Mouse (Mus musculus) liver, adult 2 months (tissue): ENCODE data around the gene R3hcc1l. TPM values are rescaled to one million over a fixed set of nuclear protein-coding genes. Genes with fewer than 3 reads are reported as not detected.
A peak's percentile ranks its signal among the peaks of the same experiment; 100 is the strongest.

Experiments used
- DNase-seq: peaks from one replicate; pipeline ENCODE4 v3.0.0-alpha.2; 2011; ENCODE audit warnings: low read depth, low spot score; ENCODE audit errors: extremely low read depth
- H3K27ac ChIP-seq: fragments of 200-500 bp; replicated peaks from 2 replicates; pipeline ENCODE4 v1.5.1; 2012; ENCODE audit warnings: low read depth, mild to moderate bottlenecking, control low read depth, inconsistent platforms, low read length; ENCODE audit not compliant: insufficient read depth
- H3K27me3 ChIP-seq: fragments of 200-500 bp; 2 replicates; pipeline ENCODE4 v1.6.1; 2012; ENCODE audit warnings: mild to moderate bottlenecking, moderate library complexity, low read length, inconsistent platforms; ENCODE audit not compliant: control insufficient read depth, insufficient read depth
- H3K36me3 ChIP-seq: fragments of 200-500 bp; 2 replicates; pipeline ENCODE4 v1.6.1; 2012; ENCODE audit warnings: low read length, inconsistent platforms; ENCODE audit not compliant: control insufficient read depth, insufficient read depth
- H3K4me1 ChIP-seq: fragments of 200-500 bp; 2 replicates; pipeline ENCODE4 v1.6.1; 2011; ENCODE audit warnings: low read length; ENCODE audit not compliant: control insufficient read depth, insufficient read depth
- H3K4me3 ChIP-seq: fragments of 200-500 bp; 2 replicates; pipeline ENCODE4 v1.5.1; 2011; ENCODE audit warnings: low read depth, mild to moderate bottlenecking, control low read depth, low read length, moderate library complexity; ENCODE audit not compliant: insufficient read depth
- H3K79me2 ChIP-seq: fragments of 200-500 bp; 2 replicates; pipeline ENCODE4 v1.6.1; 2012; ENCODE audit warnings: inconsistent platforms, mild to moderate bottlenecking, low read length, moderate library complexity; ENCODE audit not compliant: control insufficient read depth, insufficient read depth
- H3K9ac ChIP-seq: fragments of 200-500 bp; 2 replicates; pipeline ENCODE4 v1.6.1; 2012; ENCODE audit warnings: low read depth, mild to moderate bottlenecking, control low read depth, inconsistent platforms, low read length
- CTCF ChIP-seq: fragments of 200-500 bp; IDR thresholded peaks from 2 replicates; pipeline ENCODE4 v1.5.1; 2011; ENCODE audit warnings: low read depth, low read length, control low read depth
- POLR2A ChIP-seq: fragments of 200-500 bp; IDR thresholded peaks from 2 replicates; pipeline ENCODE4 v1.6.1; 2011; ENCODE audit warnings: low read length, control low read depth; ENCODE audit not compliant: insufficient read depth; ENCODE audit errors: extremely low read depth
- WGBS: fragments of 180-500 bp; shearing (Covaris S2); methylation state at CpG from one replicate; pipeline ENCODE4 v1.1.7; 2018; 5-methylcytosine and 5-hydroxymethylcytosine counted together
- polyA plus RNA-seq: library from polyadenylated mRNA; depleted of rRNA; stranded (reverse); fragments of >200 nt; gene quantifications from 2 replicates; pipeline ENCODE4 v1.2.3, GENCODE M21; 2012
- total RNA-seq: library from RNA; depleted of rRNA; stranded (reverse); fragments of >200 nt; gene quantifications from 2 replicates; pipeline ENCODE4 v1.2.3, GENCODE M21; 2014

R3hcc1l gene
- total and polyA plus RNA-seq, 2 experiments = 2.4 to 14.7 TPM

GRCm38 (mm10) chr19:42613647-42614225 lies 95.2 kb downstream of the R3hcc1l start:
- H3K4me3 ChIP-seq = no peak overlapping the region
- no peaks in the 10 kb centered on the region for H3K27me3 ChIP-seq
- peaks cover 6% of the 10 kb centered on the region; the same call in 1 of the 2 replicates for H3K4me1 ChIP-seq
- H3K27ac ChIP-seq = no peak overlapping the region
- no peaks in the 10 kb centered on the region for H3K36me3 ChIP-seq
- no peak overlapping the region for H3K9ac ChIP-seq
- H3K79me2 ChIP-seq = no peaks in the 10 kb centered on the region
- 75% methylated on average over 7 of the region's 7 CpGs for WGBS
- TF ChIP-seq CTCF (no peak), POLR2A (no peak)
- DNase-seq = no peak

GRCm38 (mm10) chr19:42628068-42628467 lies 109.5 kb downstream of the R3hcc1l start:
- H3K27me3 ChIP-seq = no peaks in the 10 kb centered on the region; the same call in 1 of the 2 replicates
- H3K4me3 ChIP-seq = no peak overlapping the region
- no peak for DNase-seq
- H3K36me3 ChIP-seq = no peaks in the 10 kb centered on the region
- H3K4me1 ChIP-seq = no peaks in the 10 kb centered on the region
- WGBS = 89% methylated on average over 6 of the region's 6 CpGs
- H3K79me2 ChIP-seq = no peaks in the 10 kb centered on the region
- no peak overlapping the region for H3K27ac ChIP-seq
- no peak overlapping the region for H3K9ac ChIP-seq
- no peak for TF ChIP-seq CTCF
- TF ChIP-seq POLR2A = no peak

- H3K9ac ChIP-seq = no peak overlapping the region
- no peak for TF ChIP-seq POLR2A
- no peak for TF ChIP-seq CTCF
- no peaks in the 10 kb centered on the region for H3K4me1 ChIP-seq
- no peak overlapping the region for H3K4me3 ChIP-seq
- H3K79me2 ChIP-seq = no peaks in the 10 kb centered on the region
- no peaks in the 10 kb centered on the region; the same call in 1 of the 2 replicates for H3K27me3 ChIP-seq
- no peak overlapping the region for H3K27ac ChIP-seq
- WGBS = 21% methylated on average over 8 of the region's 8 CpGs
- peak; percentile 10 for DNase-seq
- H3K36me3 ChIP-seq = no peaks in the 10 kb centered on the region
Observed at GRCm38 (mm10) chr19:42631541-42631961, 113.0 kb downstream of the R3hcc1l start.

- Histone ChIP-seq H3K4me3 (no peak overlapping the region), H3K27ac (no peak overlapping the region), H3K36me3 (no peaks in the 10 kb centered on the region), H3K27me3 (no peaks in the 10 kb centered on the region; the same call in 1 of the 2 replicates), H3K79me2 (no peaks in the 10 kb centered on the region), H3K9ac (no peak overlapping the region), H3K4me1 (no peaks in the 10 kb centered on the region)
- TF ChIP-seq CTCF = no peak
- TF ChIP-seq POLR2A = no peak
- DNase-seq = no peak
- 69% methylated on average over 4 of the region's 4 CpGs for WGBS
Observed at GRCm38 (mm10) chr19:42632301-42632700, 113.7 kb downstream of the R3hcc1l start.

- H3K36me3 ChIP-seq = no peaks in the 10 kb centered on the region
- H3K27me3 ChIP-seq = no peaks in the 10 kb centered on the region; the same call in 1 of the 2 replicates
- no peak overlapping the region for H3K27ac ChIP-seq
- WGBS = 82% methylated on average over 2 of the region's 2 CpGs
- no peaks in the 10 kb centered on the region for H3K4me1 ChIP-seq
- H3K9ac ChIP-seq = no peak overlapping the region
- DNase-seq = no peak
- TF ChIP-seq POLR2A (no peak), CTCF (no peak)
- H3K4me3 ChIP-seq = no peak overlapping the region
- H3K79me2 ChIP-seq = no peaks in the 10 kb centered on the region
Observed at GRCm38 (mm10) chr19:42633650-42634049, 115.1 kb downstream of the R3hcc1l start.

GRCm38 (mm10) chr19:42636631-42637030 lies 118.1 kb downstream of the R3hcc1l start:
- Histone ChIP-seq H3K4me3 (no peak overlapping the region), H3K79me2 (no peaks in the 10 kb centered on the region), H3K9ac (no peak overlapping the region), H3K4me1 (no peaks in the 10 kb centered on the region), H3K27me3 (no peaks in the 10 kb centered on the region; the same call in 1 of the 2 replicates), H3K27ac (no peak overlapping the region), H3K36me3 (no peaks in the 10 kb centered on the region)
- WGBS = 46% methylated on average over 11 of the region's 11 CpGs
- no peak for TF ChIP-seq POLR2A
- no peak for TF ChIP-seq CTCF
- no peak for DNase-seq
